Mouse (Mus musculus) bone marrow macrophage, adult 2 months (primary cell): ENCODE results near the gene Grm4. TPM values are rescaled to one million over a fixed set of nuclear protein-coding genes. Genes with fewer than 3 reads are reported as not detected.

Source experiments
- H3K27ac ChIP-seq: 2 replicates; pipeline ENCODE4 v1.5.1; 2012; ENCODE audit warnings: low read depth, low read length; ENCODE audit not compliant: insufficient read depth
- H3K4me1 ChIP-seq: 2 replicates; pipeline ENCODE4 v1.6.1; 2012; ENCODE audit warnings: low read length; ENCODE audit not compliant: control insufficient read depth, insufficient read depth
- H3K4me3 ChIP-seq: 2 replicates; pipeline ENCODE4 v1.5.1; 2012; ENCODE audit warnings: mild to moderate bottlenecking, low read length, moderate library complexity; ENCODE audit not compliant: insufficient read depth
- CTCF ChIP-seq: IDR thresholded peaks from 2 replicates; pipeline ENCODE4 v1.5.1; 2012; ENCODE audit warnings: low read depth, mild to moderate bottlenecking, low read length, moderate library complexity
- POLR2A ChIP-seq: IDR thresholded peaks from 2 replicates; pipeline ENCODE4 v1.6.1; 2012; ENCODE audit warnings: mild to moderate bottlenecking, low read depth, low read length, borderline replicate concordance
- polyA plus RNA-seq: library from polyadenylated mRNA; stranded (reverse); fragments of >200 nt; gene quantifications from 2 replicates; pipeline ENCODE4 v1.2.4, GENCODE M21; 2012; ENCODE audit not compliant: missing spikeins, insufficient read depth, insufficient read length

Gene Grm4
- polyA plus RNA-seq, 1 experiment, result not detected

GRCm38 (mm10) chr17:27435225-27435624 is 86.0 kb downstream of the Grm4 start:
- TF ChIP-seq CTCF (no peak), POLR2A (no peak)
- Histone ChIP-seq H3K4me3 (no peak overlapping the region), H3K4me1 (no peaks in the 10 kb centered on the region), H3K27ac (no peak overlapping the region)

GRCm38 (mm10) chr17:27434066-27434465 is 87.1 kb downstream of the Grm4 start:
- no peak overlapping the region for H3K4me3 ChIP-seq
- no peak overlapping the region for H3K27ac ChIP-seq
- TF ChIP-seq POLR2A (no peak), CTCF (no peak)
- H3K4me1 ChIP-seq, result no peaks in the 10 kb centered on the region

GRCm38 (mm10) chr17:27433179-27433680 is 88.0 kb downstream of the Grm4 start:
- H3K4me3 ChIP-seq, result no peak overlapping the region
- no peak overlapping the region for H3K27ac ChIP-seq
- TF ChIP-seq CTCF, result no peak
- TF ChIP-seq POLR2A, result no peak
- no peaks in the 10 kb centered on the region for H3K4me1 ChIP-seq

- TF ChIP-seq CTCF (no peak), POLR2A (no peak)
- H3K27ac ChIP-seq, result no peak overlapping the region
- H3K4me3 ChIP-seq, result no peak overlapping the region
- H3K4me1 ChIP-seq, result no peaks in the 10 kb centered on the region
Measured at GRCm38 (mm10) chr17:27432145-27432650, 89.0 kb downstream of the Grm4 start.

- H3K27ac ChIP-seq, result no peak overlapping the region
- no peak overlapping the region for H3K4me3 ChIP-seq
- no peak for TF ChIP-seq CTCF
Measured at GRCm38 (mm10) chr17:27431049-27431839, 90.0 kb downstream of the Grm4 start.

GRCm38 (mm10) chr17:27429757-27430156 is 91.4 kb downstream of the Grm4 start:
- Histone ChIP-seq H3K4me3 (no peak overlapping the region), H3K27ac (no peak overlapping the region), H3K4me1 (no peaks in the 10 kb centered on the region)
- no peak for TF ChIP-seq CTCF
- no peak for TF ChIP-seq POLR2A

More at GRCm38 (mm10) chr17:27431049-27431839, 90.0 kb downstream of the Grm4 start:
- no peaks in the 10 kb centered on the region for H3K4me1 ChIP-seq

GRCm38 (mm10) chr17:27425016-27425415 is 96.2 kb downstream of the Grm4 start:
- Histone ChIP-seq H3K27ac (no peak overlapping the region), H3K4me3 (no peak overlapping the region), H3K4me1 (no peaks in the 10 kb centered on the region)
- no peak for TF ChIP-seq POLR2A
- TF ChIP-seq CTCF, result no peak

- no peak overlapping the region for H3K4me3 ChIP-seq
- H3K27ac ChIP-seq, result no peak overlapping the region
- no peaks in the 10 kb centered on the region for H3K4me1 ChIP-seq
- TF ChIP-seq CTCF (no peak), POLR2A (no peak)
Measured at GRCm38 (mm10) chr17:27424356-27424755, 96.8 kb downstream of the Grm4 start.

- Histone ChIP-seq H3K4me1 (no peaks in the 10 kb centered on the region), H3K27ac (no peak overlapping the region), H3K4me3 (no peak overlapping the region)
- TF ChIP-seq CTCF (no peak), POLR2A (no peak)
Measured at GRCm38 (mm10) chr17:27422726-27423381, 98.3 kb downstream of the Grm4 start.

GRCm38 (mm10) chr17:27422371-27422725 is 98.9 kb downstream of the Grm4 start:
- TF ChIP-seq POLR2A, result no peak
- Histone ChIP-seq H3K27ac (no peak overlapping the region), H3K4me1 (no peaks in the 10 kb centered on the region), H3K4me3 (no peak overlapping the region)
